Mouse (Mus musculus) retina, embryonic 14.5 days (tissue): ENCODE measurements around the gene Sncg.
A peak's percentile ranks its signal among the peaks of the same experiment; 100 is the strongest.
"Not testable (repeated sequence)": the region's sequence is repeated elsewhere in the genome, so short reads cannot be mapped to it uniquely, and the experiment has no call there.

Source experiments
- DNase-seq: peaks from one replicate; pipeline ENCODE4 v3.0.0-alpha.2; 2015; ENCODE audit warnings: low spot score

Gene Sncg

DNA sequence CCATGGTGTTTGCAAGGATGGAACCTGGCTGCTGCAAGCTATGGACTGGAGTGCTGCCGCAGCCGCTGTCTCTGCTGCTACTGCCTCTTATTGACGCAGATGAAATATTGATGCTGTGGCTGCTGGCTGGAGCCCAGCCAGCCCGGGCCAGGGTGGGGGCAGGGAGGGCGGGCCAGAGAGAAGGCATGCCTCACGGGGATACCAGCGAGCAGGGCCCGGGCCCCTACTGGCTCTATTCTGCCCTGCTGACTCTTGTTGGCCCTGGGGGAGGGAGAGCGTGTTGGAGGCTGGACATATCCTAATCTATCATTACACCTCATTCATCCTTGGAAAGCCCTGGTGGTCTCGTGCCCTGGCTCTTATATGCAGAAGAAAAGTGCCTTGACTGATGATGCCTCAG, at the start of gene Sncg:
Gene Sncg (minus strand): TSS at position 213 of the 400 bp plus-strand sequence.
- peak; percentile 39 for DNase-seq

DNA sequence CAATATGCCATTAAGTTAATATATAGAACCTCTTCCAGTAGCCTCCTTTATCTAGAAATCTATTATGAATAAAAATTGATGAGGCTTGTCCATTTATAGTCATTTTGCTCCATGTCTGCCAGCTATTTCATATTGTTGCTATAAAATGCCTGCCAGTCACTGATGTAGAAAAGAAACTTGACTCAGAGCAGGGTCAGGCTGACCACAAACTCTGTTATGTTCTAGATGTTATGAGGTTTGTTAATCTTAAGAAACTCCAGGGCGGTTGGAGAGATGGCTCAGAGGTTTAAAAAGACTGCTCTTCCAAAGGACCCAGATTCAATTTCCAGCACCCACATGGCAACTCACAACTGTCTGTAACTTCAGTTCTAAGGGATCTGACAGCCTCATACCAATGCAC, 46.5 kb upstream of the Sncg start:
- DNase-seq, result no peak

DNA sequence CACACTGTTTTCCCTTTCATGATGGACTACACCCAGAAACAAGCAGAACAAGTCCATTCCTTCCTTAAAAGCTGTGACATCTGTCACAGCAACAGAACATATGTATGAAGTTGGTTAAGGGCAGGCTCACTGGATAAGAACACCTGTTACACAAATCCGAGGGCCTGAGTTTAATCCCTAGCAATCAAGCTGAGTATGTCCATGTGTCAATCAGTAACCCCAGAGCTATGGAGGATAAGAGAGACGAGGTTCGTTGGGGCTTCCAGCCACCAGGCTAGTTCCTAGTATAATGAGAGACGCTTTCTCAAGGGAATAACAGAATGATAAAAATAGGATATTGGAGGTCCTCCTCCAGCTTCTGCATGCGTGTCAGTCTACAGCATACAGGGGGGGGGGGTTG, 42.9 kb upstream of the Sncg start:
- peak; percentile 35 for DNase-seq

DNA sequence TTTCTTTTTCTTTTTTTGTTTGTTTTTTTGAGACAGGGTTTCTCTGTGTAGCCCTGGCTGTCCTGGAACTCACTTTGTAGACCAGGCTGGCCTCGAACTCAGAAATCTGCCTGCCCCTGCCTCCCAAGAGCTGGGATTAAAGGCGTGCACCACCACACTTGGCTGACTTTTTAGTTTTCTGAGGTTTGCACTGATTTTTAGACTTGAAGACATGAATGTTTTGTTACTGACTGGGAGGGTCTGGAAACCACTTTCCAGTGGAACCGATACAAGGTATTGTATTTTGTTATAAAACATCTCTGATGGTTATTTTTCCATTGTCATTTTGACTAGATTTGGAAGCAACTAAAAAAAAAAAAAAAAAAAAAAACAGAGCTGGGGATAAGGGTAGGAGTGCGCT, 42.4 kb upstream of the Sncg start:
- DNase-seq, result not testable (repeated sequence)

DNA sequence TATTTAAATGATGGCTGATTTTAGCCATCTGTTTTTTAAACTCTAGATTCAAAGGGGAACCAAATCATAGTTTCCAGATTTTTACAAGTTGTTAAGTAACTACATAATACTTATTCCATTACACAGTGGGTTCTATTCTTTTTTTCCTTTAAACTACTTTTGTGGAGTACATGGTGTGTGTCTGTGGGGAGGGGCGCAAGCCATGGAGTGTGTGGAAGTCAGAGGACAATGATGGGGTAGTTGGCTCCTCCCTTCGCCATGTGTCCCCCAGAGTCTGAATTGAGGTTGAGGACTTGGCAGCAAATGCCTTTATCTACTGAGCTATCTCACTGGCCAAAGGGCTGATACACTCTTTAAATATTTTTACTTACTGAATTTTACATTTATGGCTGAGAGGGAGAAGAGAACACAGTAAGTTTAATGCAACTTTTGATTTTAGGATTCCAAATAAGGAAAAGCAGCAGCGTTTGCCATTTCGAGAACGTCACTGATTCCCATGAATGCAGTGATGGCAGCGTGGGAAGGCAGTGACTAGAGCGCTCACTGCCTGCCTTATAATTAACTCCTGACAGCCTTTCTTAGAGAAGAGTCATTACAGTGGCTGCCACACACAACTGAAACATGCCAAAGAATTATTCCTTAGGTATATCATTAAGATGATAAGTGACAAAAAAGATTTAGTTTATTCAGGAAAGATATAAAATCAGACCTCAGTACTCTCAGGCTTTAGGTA, 37.7 kb upstream of the Sncg start:
- no peak for DNase-seq

DNA sequence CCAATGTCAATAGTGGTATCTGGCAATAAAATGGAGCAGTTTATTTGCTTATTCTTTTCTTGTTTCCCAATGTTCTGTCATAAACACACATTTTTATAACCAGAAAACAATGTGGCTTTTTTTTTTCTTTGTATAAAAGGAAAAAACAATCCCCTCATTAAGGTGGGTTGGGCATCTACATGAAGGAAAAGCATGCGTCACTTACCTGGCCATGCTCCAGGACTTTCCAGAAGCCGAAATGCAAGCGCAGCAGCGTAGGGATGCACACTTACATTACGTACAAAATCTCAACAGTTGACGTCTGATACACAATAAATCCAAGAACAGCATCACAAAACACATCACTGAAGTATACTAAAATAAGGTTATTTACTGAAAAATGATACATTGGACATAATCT, 36.1 kb upstream of the Sncg start:
- DNase-seq, result no peak

DNA sequence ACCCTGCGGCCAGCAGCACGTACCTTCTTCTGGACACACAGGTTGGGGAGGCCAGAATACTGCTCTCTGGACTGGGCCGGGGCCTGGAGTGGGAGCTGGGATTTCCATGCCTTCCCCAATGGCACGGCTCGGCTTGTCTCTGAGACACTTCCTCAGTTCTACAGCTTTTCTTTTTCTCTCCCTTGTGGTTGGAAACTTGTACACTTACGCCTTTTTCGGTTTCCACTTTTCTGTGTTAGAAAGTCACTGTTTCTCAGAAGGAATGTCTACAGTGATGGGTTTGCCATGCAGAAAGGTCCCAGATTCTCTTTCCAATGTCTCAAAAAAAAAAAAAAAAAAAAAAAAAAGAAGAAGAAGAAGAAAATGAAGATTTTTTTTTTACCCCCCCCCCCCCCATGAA, 28.8 kb upstream of the Sncg start:
- no peak for DNase-seq

DNA sequence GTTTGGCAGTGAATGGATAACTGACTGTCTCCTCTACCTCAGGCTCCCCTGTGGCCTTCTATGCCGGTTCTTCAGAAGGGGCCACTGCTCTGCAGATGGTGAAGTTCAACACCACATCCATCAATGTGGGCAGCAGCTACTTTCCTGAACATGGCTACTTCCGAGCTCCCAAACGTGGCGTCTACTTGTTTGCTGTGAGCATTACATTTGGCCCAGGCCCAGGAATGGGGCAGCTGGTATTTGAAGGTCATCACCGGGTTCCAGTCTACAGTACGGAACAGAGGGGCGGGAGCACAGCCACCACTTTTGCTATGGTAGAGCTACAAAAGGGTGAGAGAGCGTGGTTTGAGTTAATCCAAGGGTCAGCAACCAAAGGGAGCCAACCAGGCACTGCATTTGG, 28.3 kb upstream of the Sncg start:
- no peak for DNase-seq

DNA sequence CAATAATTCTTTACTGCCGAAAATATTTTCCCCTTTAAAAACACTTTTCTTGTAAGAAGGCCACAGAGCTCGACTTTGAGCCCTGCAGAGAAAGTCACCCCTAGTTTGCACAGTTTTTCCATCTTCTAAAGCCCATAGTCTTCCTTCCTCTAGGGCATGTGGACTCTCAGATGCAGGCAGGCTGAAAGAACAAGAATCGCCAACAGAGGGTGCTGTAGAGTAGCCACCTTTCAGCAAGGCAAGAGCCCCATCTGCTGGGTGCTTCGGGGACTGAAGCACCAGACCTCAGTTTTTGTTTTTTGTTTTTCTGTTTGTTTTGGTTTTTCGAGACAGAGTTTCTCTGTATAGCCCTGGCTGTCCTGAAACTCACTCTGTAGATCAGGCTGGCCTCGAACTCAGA, 26.5 kb upstream of the Sncg start:
- peak; percentile 79 for DNase-seq

DNA sequence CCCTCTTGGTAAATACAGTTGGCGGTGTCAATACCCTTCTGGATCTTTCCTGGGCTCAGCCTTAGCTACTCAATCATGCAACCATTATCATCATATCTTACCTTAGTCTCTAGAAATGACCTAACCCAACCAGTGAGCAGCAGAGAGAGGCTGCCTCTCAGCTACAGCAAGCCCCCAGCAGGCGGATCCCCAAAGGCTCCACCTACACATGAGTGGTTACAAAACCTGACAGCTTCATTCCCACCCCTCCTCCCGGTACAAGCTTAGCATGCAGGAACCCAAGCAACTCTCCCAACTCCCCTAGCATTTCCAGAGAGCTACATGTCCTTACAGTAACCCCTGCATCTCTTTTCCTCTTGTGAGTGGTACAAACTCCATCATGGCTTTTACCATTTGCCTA, 25.4 kb upstream of the Sncg start:
- DNase-seq, result peak; percentile 20

DNA sequence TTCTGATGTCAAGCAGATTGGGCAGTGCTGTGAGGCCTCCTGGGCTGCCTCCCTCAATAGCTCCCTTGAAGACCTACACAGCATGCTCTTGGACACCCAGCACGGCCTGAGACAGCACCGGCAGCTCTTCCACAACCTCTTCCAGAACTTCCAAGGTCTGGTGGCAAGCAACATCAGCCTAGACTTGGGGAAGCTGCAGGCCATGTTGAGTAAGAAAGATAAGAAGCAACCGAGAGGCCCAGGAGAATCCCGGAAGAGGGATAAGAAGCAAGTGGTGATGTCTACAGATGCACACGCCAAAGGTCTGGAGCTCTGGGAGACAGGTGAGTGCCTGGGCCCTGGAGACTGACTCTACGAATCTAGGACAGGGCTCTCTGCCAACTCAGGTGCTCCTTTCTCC, 24.7 kb upstream of the Sncg start:
- DNase-seq, result no peak

DNA sequence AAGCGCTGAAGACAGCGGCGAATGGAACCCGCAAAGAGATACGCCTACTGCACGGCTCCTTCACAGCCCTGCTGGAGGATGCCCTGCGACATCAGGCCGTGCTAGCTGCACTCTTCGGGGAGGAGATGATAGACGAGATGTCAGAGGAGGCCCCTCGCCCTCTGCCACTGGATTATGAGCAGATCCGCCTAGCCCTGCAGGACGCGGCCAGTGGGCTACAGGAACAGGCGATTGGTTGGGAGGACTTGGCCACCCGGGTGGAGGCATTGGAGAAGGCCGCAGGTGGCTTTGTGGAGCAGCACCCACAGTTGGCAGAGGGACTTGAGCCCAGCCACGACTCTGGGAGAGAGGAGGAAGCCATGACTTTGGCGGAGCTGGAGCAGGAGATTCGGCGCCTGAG, 24.3 kb upstream of the Sncg start:
- DNase-seq, result no peak

DNA sequence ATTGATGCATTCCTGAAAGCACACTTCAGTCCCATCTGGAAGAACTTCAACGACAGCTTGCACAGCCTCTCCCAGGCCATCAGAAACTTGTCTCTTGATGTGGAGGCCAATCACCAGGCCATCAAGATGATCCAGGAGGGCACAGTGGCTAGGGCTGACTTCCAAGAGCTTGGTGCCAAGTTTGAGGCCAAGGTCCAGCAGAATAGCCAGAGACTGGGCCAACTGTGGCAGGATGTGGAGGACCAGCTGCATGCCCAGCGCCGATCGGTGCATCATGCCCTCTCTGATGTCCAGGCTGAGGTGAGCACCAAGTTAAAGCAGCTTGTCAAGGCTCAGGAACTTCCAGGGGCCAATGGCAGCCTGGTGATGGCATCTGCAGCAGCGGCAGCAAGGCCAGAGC, 23.3 kb upstream of the Sncg start:
- DNase-seq, result no peak

DNA sequence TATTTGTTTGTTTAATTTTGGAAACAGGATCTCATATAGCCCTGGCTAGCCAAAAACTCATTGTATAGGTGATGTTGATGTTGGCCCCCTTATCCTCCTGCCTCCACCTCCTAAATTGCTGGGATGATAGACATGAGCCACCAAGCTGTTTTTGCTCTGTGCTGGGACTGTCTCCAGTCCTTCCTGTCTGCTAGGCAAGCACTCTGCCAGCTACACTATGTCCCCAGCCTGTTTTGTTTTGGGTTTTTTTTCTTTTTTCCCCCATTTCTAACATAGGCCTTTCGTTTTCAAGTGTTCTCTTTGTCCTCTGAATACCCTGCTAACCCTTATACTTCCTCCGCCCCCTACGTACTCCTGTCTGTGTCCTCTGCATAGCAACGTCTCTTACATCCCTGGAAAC, 18.7 kb upstream of the Sncg start:
- no peak for DNase-seq

DNA sequence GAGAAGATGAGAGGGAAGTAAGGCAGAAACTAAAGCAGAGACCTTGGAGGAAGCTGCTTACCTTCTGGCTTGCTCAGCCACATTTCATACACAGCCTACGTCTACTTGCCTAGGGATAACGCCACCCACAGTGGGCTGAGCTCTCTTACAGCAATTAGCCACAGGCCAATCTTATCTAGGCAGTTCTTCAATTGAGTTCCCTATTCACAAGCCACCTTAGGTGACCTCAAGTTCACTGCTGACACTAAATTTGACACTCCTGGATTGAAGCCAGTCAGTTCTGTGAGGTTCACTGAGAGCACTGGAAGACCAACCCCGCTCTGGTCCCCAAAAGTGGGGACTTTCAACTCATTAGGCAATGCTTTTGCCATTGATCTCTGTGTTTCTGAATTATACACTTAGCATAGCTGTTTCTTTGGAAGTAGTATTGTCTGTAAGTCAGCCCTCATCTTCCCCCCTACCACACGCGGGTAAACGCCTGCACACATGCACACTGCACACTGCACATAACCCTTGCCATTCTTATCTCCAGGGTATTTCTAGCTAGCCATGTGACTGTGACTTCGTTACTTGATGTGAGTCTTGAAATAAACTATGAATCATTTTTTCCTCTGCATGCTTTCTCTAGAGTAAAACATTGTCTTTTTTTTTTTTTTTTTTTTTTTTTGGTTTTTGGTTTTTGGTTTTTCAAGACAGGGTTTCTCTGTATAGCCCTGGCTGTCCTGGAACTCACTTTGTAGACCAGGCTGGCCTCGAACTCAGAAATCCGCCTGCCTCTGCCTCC, 8.5 kb upstream of the Sncg start:
- DNase-seq, result no peak

DNA sequence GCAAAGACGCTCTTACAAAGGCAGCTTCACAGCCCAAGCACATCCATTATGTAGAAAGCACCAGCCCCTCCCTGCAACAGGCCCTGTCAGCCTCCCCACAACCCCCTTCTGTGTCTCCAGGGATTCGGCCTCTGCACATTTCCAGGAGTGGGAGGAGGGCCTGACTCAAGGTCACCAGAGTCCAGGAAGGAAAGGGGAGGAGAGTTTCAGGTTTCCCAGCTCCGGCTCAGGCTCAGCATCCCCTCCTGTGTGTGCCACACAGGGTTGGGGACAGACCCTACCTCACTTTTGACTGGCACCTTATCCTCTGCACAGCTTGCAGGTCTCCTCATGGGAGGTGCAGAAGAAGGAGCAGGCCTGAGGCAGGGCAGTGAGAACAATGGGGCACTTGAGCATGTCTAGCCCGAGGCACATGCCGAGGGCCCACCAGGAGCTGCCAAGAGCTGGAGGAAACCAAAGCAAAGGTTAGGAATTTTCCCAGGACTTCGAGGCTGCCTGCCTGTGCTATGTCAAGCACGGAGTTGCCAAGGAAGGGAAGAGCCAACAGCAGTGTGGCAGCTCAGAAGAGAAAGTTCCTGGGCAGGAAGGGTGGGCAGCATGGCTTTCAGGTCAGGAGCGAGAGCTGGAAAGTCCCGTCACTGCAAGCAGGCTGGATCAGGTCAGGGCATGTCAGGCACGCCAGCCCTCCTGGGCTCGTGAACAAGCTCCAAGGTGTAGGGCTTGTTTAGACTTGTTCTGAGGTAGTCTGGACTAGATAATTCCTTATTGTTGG, 4.2 kb upstream of the Sncg start:
- peak; percentile 41 for DNase-seq

DNA sequence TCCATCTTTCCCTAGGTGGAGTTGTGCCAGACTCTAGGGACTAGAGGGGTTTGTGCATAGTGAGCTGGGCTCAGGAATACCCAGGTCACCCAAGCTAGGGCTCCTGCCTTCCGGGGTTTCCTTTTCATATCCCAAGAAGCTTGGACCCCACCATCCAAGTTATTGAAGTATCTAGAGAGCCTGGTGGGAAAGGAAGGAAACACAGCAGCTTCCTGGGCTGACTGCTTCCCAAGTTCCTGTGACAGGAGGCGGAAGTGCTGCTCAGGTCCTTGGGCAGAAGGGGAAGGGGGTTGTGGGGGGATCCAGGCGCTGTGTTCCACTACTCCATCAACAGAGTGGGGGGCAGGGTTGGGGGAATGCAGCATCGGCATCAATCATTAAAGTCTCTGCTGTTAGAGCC, 2.5 kb upstream of the Sncg start:
- no peak for DNase-seq

DNA sequence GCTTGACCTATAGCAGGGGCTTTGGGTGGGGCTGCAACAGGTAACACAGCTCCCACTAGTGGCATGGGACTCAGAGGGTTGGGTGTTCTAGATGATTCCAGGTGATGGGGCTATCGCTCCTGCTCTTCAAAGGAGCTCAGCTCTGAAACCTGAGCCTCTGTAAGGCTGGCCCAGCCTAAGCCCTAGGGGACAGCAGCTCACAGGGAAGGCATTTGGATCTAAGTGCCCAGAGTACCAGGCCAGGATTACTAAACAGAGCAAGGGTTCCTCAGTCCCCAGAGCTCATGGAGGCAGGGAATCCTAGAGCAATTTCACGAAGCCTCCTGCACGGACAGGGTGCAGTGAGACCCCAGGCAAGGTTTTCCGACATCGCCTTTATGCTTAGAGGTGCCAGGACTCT, 1.4 kb upstream of the Sncg start:
- DNase-seq, result no peak

DNA sequence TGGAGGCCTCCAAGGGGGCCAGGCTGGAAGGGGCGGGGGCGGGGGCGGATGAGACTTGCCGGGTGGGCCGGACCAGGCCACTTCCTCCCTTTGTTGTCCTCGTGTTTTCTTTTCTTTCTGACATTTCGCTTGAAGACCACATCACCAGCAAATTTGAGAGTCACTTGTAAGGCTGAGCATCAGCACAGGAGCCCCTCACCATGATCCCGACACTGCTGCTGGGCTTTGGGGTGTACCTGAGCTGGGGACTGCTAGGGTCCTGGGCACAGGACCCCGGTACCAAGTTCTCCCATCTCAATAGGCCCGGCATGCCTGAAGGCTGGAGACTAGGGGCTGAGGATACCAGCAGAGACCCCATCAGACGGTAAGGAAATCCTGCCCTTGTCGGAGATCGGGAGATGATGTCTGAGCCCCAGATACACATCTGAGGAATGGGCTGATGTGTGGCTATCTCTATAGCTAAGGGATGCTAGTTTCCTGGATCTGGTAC, 871 bp upstream of the Sncg start, which contains the start of gene Mmrn2:
Gene Mmrn2 (plus strand): TSS at position 51 of the 490 bp plus-strand sequence.
- DNase-seq, result no peak

DNA sequence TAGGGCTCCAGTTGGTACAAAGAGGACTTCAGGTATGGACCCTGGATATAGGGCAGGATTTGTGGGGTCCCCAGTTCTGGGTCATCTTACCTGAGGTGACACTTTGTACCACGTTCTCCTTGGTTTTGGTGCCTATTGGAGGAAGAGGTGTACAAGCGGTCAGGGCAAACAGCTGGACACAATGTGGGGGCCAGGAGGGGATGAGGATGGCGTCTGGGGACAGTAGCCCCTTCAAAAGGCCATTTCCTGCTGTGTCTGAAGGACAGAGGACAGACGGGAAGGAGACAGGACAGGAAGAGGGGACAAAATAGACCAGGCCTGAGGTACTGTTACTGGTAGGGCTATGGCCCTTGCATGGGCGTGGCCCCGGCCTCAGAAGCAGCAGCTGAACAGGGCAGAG, 1.0 kb downstream of the Sncg start:
- DNase-seq, result no peak

DNA sequence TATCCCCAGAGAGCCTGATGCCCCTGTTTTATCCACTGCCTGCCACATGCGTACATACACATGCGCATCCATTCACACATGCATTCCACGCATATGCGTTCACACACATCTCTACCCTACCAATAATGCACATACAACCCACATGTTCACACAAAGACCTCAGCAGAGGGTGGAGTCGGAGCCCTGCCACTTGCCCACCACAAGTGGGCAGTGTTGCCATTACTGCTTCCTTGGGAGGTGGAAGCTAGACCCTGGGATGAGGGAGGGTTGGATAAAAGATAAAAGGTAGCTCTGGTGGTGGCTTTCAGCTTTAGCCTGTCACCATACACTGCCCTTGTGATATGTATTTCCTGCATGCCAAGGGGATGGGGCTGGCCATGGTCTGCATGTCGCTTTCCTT, 1.9 kb downstream of the Sncg start:
- peak; percentile 72 for DNase-seq

DNA sequence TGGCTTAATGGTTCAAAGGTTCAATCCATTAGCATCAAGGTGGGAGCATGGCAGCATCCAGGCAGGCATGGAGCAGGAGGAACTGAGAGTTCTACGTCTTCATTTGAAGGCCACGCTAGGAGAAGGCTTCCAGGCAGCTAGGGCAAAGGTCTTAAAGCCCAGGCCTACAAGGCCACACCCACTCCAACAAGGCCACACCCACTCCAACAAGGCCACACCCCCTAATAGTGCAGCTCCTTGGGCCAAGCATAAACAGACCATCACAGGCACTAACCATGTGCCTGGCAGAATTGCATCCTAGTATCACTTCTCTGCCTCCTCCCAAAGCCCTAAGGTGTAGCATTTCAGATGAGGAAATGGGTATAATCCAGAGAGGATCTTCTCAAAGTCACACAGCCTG, 2.8 kb downstream of the Sncg start:
- no peak for DNase-seq

DNA sequence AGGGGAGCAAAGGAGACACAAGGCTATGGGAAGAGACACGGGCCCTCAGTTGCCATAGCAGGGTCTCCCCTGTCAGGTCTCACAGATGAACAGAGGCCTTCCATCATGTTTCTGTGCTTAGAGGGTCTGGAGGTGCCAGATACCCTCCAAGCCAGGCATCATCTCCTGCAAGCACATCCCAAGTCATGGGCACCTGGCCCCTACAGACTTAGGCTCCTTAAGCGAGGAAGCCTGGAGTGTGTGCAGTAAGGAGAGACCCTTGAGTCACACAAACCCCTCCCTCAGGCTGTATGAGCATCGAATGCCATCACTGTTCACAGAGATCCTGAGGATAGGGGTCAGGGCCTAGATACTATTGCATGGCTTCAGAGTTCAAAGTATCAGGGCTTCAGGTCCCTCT, 3.7 kb downstream of the Sncg start:
- DNase-seq, result no peak
